Mouse (Mus musculus) stomach, embryonic 14.5 days (tissue): Measurements from ENCODE around the gene Irf1. TPM values are rescaled to one million over a fixed set of nuclear protein-coding genes. Genes with fewer than 3 reads are reported as not detected.

Experiments
- ATAC-seq: fragments of 200-750 bp; cut with Nextera tagmentation; 2 replicates; pipeline ENCODE4 v1.8.0; 2017; ENCODE audit warnings: low read depth, moderate TSS enrichment; ENCODE audit not compliant: insufficient number of reproducible peaks, insufficient read depth, low FRiP score
- H3K27ac ChIP-seq: fragments of 300-500 bp; sonication (generic); 2 replicates; pipeline ENCODE4 v1.5.1; 2014; ENCODE audit warnings: mild to moderate bottlenecking, low read length, moderate library complexity, mixed read lengths
- H3K27me3 ChIP-seq: fragments of 300-500 bp; sonication (generic); 2 replicates; pipeline ENCODE4 v1.6.1; 2014; ENCODE audit warnings: low read length, control low read depth, mixed read lengths; ENCODE audit not compliant: control insufficient read depth, insufficient read depth
- H3K36me3 ChIP-seq: fragments of 300-500 bp; sonication (generic); 2 replicates; pipeline ENCODE4 v1.6.1; 2014; ENCODE audit warnings: mild to moderate bottlenecking, control low read depth, low read length, moderate library complexity, mixed read lengths; ENCODE audit not compliant: control insufficient read depth, insufficient read depth
- H3K4me1 ChIP-seq: fragments of 300-500 bp; sonication (generic); 2 replicates; pipeline ENCODE4 v1.6.1; 2014; ENCODE audit warnings: low read length, control low read depth, mixed read lengths; ENCODE audit not compliant: control insufficient read depth, insufficient read depth
- H3K4me2 ChIP-seq: fragments of 300-500 bp; sonication (generic); replicated peaks from 2 replicates; pipeline ENCODE4 v1.6.1; 2014; ENCODE audit warnings: low read depth, low read length, control low read depth
- H3K4me3 ChIP-seq: fragments of 300-500 bp; sonication (generic); 2 replicates; pipeline ENCODE4 v1.5.1; 2014; ENCODE audit warnings: low read depth, low read length, control low read depth
- H3K9ac ChIP-seq: fragments of 300-500 bp; sonication (generic); replicated peaks from 2 replicates; pipeline ENCODE4 v1.6.1; 2014; ENCODE audit warnings: low read depth, mild to moderate bottlenecking, control low read depth, low read length, moderate library complexity, mixed read lengths
- H3K9me3 ChIP-seq: fragments of 300-500 bp; sonication (generic); 2 replicates; pipeline ENCODE4 v1.6.1; 2016; ENCODE audit warnings: low read depth, low read length, control low read depth; ENCODE audit not compliant: control insufficient read depth
- WGBS: fragments of 180-500 bp; shearing (Covaris S2); extraction: QIAGEN DNeasy Blood & Tissue Kit; methylation state at CpG from one replicate; pipeline ENCODE4 v1.1.7; 2014; 5-methylcytosine and 5-hydroxymethylcytosine counted together
- polyA plus RNA-seq: library from polyadenylated mRNA; unstranded; fragments of >200 nt; fragmentation: Nextera tagmentation; extraction: Ambion mirVana; gene quantifications from 2 replicates; pipeline ENCODE4 v1.2.1, GENCODE M21; 2014

The Irf1 gene
- polyA plus RNA-seq, 1 experiment from 2014 or later = 19.3 TPM

- H3K4me1 ChIP-seq = no peaks in the 10 kb centered on the region
- H3K9me3 ChIP-seq = no peaks in the 10 kb centered on the region
- H3K9ac ChIP-seq = no peak overlapping the region
- ATAC-seq = 0 out of 2 replicates have a peak, but pooled peaks have one; percentile 67
- 47% methylated on average over 14 of the region's 14 CpGs for WGBS
- no peak overlapping the region for H3K4me2 ChIP-seq
- no peaks in the 10 kb centered on the region for H3K36me3 ChIP-seq
- H3K27me3 ChIP-seq = no peaks in the 10 kb centered on the region
- no peak overlapping the region for H3K27ac ChIP-seq
- H3K4me3 ChIP-seq = no peak overlapping the region
Observed at GRCm38 (mm10) chr11:53736771-53737572, 32.8 kb upstream of the Irf1 start.

- 0 out of 2 replicates have a peak, but pooled peaks have one; percentile 31 for ATAC-seq
- Histone ChIP-seq H3K36me3 (no peaks in the 10 kb centered on the region), H3K9ac (no peak overlapping the region), H3K4me3 (no peak overlapping the region), H3K27me3 (no peaks in the 10 kb centered on the region), H3K4me1 (no peaks in the 10 kb centered on the region), H3K27ac (no peak overlapping the region), H3K4me2 (no peak overlapping the region), H3K9me3 (no peaks in the 10 kb centered on the region)
- 40% methylated on average over 6 of the region's 6 CpGs for WGBS
Observed at GRCm38 (mm10) chr11:53737573-53737946, 32.3 kb upstream of the Irf1 start.

GRCm38 (mm10) chr11:53742353-53742752 is 27.5 kb upstream of the Irf1 start:
- H3K4me1 ChIP-seq = no peaks in the 10 kb centered on the region
- no peaks in the 10 kb centered on the region for H3K27me3 ChIP-seq
- 31% methylated on average over 5 of the region's 5 CpGs for WGBS
- ATAC-seq = no peak
- no peak overlapping the region for H3K4me2 ChIP-seq
- H3K36me3 ChIP-seq = no peaks in the 10 kb centered on the region
- no peak overlapping the region for H3K9ac ChIP-seq
- H3K9me3 ChIP-seq = no peaks in the 10 kb centered on the region
- no peak overlapping the region for H3K4me3 ChIP-seq
- no peak overlapping the region for H3K27ac ChIP-seq

DNA sequence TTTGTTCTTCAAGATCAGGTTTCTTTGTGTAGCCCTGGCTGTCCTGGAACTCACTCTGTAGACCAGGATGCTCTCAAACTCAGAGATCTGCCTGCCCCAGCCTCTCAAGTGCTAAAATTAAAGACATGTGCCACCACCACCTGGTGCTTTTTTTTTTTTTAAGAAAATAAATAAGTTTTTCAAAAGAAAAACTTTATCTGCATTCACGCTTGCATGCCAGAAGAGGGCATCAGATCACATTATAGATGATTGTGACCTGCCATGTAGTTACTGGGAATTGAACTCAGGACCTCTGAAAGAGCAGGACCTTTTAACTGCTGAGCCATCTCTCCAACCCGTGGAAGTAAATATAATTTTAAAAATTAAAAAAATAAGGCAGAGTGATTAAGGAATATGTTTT is 24.6 kb upstream of the Irf1 start:
- no peak overlapping the region for H3K27ac ChIP-seq
- H3K4me3 ChIP-seq = no peak overlapping the region
- no peaks in the 10 kb centered on the region for H3K9me3 ChIP-seq
- no peaks in the 10 kb centered on the region for H3K27me3 ChIP-seq
- no peaks in the 10 kb centered on the region for H3K4me1 ChIP-seq
- 84% methylated on average over 2 of the region's 2 CpGs for WGBS
- no peak overlapping the region for H3K9ac ChIP-seq
- no peak for ATAC-seq
- no peaks in the 10 kb centered on the region for H3K36me3 ChIP-seq
- no peak overlapping the region for H3K4me2 ChIP-seq

DNA sequence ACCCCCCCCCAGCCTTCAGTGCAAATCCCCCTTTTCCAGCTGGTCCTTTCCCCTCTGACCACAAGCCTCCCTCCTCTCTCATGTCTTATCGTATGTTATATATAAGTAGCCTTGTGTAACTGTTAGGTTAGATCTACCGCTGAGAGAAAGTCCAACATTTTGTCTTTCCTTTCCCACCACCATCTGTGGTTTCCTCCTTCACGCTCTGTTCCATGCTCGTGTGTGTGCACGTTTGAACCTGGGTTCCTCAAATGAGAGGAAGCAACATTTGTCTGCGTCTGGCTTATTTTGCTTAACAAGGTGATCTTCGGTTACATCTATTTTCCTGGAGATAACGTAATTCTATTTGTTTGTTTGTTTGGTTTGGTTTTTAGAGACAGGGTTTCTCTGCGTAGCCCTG is 21.8 kb upstream of the Irf1 start:
- H3K27me3 ChIP-seq = no peaks in the 10 kb centered on the region
- H3K27ac ChIP-seq = no peak overlapping the region
- H3K4me2 ChIP-seq = no peak overlapping the region
- no peaks in the 10 kb centered on the region for H3K36me3 ChIP-seq
- H3K4me3 ChIP-seq = no peak overlapping the region
- no peaks in the 10 kb centered on the region for H3K9me3 ChIP-seq
- no peak overlapping the region for H3K9ac ChIP-seq
- no peaks in the 10 kb centered on the region for H3K4me1 ChIP-seq
- no peak for ATAC-seq
- 89% methylated on average over 9 of the region's 9 CpGs for WGBS

DNA sequence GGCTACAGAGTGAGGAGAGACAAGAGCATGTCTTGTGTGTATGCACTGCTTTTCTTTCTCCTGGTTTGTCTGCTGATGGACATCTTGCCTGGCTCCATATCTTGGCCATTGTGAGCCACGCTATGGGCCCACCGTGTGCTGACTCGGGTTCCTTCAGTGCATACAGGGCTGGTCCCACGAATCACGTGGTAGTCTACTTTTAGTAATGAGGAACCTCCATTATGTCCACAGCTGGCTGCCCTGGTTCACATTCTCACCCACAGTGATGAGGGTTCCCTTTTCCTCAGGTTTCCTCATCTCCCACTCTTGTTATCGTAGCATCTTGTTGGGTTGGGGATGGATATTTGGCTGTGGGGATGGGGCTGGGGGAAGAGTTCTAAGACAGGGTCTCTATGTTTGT is 21.2 kb upstream of the Irf1 start:
- Histone ChIP-seq H3K27me3 (no peaks in the 10 kb centered on the region), H3K9me3 (no peaks in the 10 kb centered on the region), H3K4me1 (no peaks in the 10 kb centered on the region), H3K9ac (no peak overlapping the region), H3K4me2 (no peak overlapping the region), H3K4me3 (no peak overlapping the region), H3K36me3 (no peaks in the 10 kb centered on the region), H3K27ac (no peak overlapping the region)
- 89% methylated on average over 6 of the region's 6 CpGs for WGBS
- ATAC-seq = no peak

- ATAC-seq = no peak
- Histone ChIP-seq H3K27me3 (no peaks in the 10 kb centered on the region), H3K36me3 (no peaks in the 10 kb centered on the region), H3K4me3 (no peak overlapping the region), H3K9ac (no peak overlapping the region), H3K9me3 (no peaks in the 10 kb centered on the region), H3K4me2 (no peak overlapping the region), H3K27ac (no peak overlapping the region), H3K4me1 (no peaks in the 10 kb centered on the region)
- WGBS = 63% methylated on average over 4 of the region's 4 CpGs
Observed at GRCm38 (mm10) chr11:53749306-53749705, 20.5 kb upstream of the Irf1 start.

DNA sequence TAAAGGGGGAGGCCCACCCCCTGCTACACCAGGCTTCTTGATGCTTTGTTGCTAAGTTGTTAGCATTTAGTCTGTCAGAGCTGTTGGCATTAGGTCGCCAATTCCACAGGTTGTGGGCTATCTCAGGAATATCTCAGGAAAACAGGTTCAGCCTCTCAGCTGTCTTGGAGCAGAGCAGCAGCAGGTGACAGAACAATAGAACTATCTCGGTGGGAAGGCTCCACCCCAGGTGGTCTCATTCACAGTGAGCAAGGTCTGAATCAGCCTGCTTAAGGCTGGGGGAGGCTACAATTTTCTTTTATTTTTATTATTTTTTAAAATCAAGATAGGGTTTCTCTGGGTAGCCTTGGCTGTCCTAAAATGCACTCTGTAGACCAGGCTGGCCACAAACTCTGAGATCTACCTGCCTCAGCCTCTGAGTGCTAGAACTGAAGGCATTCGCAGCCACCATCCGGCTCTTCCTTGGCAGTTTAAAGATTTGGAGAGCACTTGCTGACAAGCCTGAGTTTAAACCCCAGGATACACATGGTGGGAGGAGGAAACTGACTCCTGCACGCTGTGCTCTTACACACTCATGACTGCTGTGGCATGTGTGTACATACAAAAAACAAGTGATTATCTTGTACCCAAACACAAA is 20.0 kb upstream of the Irf1 start:
- Histone ChIP-seq H3K36me3 (no peaks in the 10 kb centered on the region), H3K9ac (no peak overlapping the region), H3K9me3 (no peaks in the 10 kb centered on the region), H3K4me3 (no peak overlapping the region), H3K4me2 (no peak overlapping the region), H3K27ac (no peak overlapping the region), H3K27me3 (no peaks in the 10 kb centered on the region), H3K4me1 (no peaks in the 10 kb centered on the region)
- 54% methylated on average over 5 of the region's 5 CpGs for WGBS
- ATAC-seq = no peak
